Mouse (Mus musculus): Measurements from ENCODE around the gene Prmt2. TPM values are rescaled to one million over a fixed set of nuclear protein-coding genes. Genes with fewer than 3 reads are reported as not detected.

Prmt2 gene
- polyA plus RNA-seq, 2 experiments: 57.9 to 61.4 TPM

- Histone ChIP-seq H3K27me3 (ENCODE audit: control insufficient read depth, insufficient read depth, low read length) (no peaks in the 10 kb centered on the region), H3K4me2 (replicated peaks; ENCODE audit: low read depth, low read length, severe bottlenecking) (no peak overlapping the region), H3K9me3 (ENCODE audit: control insufficient read depth, low read length) (no peaks in the 10 kb centered on the region), H3K4me3 (replicated peaks; ENCODE audit: low read length) (no peak overlapping the region), H3K36me3 (ENCODE audit: control insufficient read depth, insufficient read depth, low read length) (no peaks in the 10 kb centered on the region), H3K4me1 (ENCODE audit: control insufficient read depth, insufficient read depth, low read length) (no peaks in the 10 kb centered on the region), H3K9ac (ENCODE audit: low read depth, low read length, severe bottlenecking) (no peak overlapping the region), H3K27ac (replicated peaks; ENCODE audit: low read depth, low read length) (no peak overlapping the region)
- WGBS: 92% methylated on average over 1 of the region's 1 CpGs
- TF ChIP-seq POLR2A (IDR thresholded peaks at IDR 0.05; ENCODE audit: borderline replicate concordance, extremely low read depth, insufficient read depth, insufficient read length): no peak
- no peak for DNase-seq (ENCODE audit: low spot score)
- no peak for ATAC-seq (ENCODE audit: low FRiP score, low read depth)
Observed at GRCm38 (mm10) chr10:76188010-76188409, 49.7 kb downstream of the Prmt2 start.

GRCm38 (mm10) chr10:76185216-76185615 is 52.4 kb downstream of the Prmt2 start:
- ATAC-seq (ENCODE audit: low FRiP score, low read depth): no peak
- WGBS: 82% methylated on average over 4 of the region's 4 CpGs
- no peak for DNase-seq (ENCODE audit: low spot score)

GRCm38 (mm10) chr10:76174899-76175298 is 62.8 kb downstream of the Prmt2 start:
- H3K36me3 ChIP-seq (ENCODE audit: control insufficient read depth, insufficient read depth, low read length): no peaks in the 10 kb centered on the region
- H3K27me3 ChIP-seq (ENCODE audit: control insufficient read depth, insufficient read depth, low read length): no peaks in the 10 kb centered on the region
- TF ChIP-seq POLR2A (IDR thresholded peaks at IDR 0.05; ENCODE audit: borderline replicate concordance, extremely low read depth, insufficient read depth, insufficient read length): no peak
- no peak overlapping the region for H3K9ac ChIP-seq (ENCODE audit: low read depth, low read length, severe bottlenecking)
- no peaks in the 10 kb centered on the region for H3K4me1 ChIP-seq (ENCODE audit: control insufficient read depth, insufficient read depth, low read length)
- H3K4me2 ChIP-seq (replicated peaks; ENCODE audit: low read depth, low read length, severe bottlenecking): no peak overlapping the region
- DNase-seq (ENCODE audit: low spot score) (no peak), ATAC-seq (ENCODE audit: low FRiP score, low read depth) (no peak)
- no peak overlapping the region for H3K27ac ChIP-seq (replicated peaks; ENCODE audit: low read depth, low read length)
- 51% methylated on average over 2 of the region's 2 CpGs for WGBS
- H3K9me3 ChIP-seq (ENCODE audit: control insufficient read depth, low read length): no peaks in the 10 kb centered on the region
- no peak overlapping the region for H3K4me3 ChIP-seq (replicated peaks; ENCODE audit: low read length)

More at GRCm38 (mm10) chr10:76185216-76185615, 52.4 kb downstream of the Prmt2 start:
- TF ChIP-seq POLR2A (IDR thresholded peaks at IDR 0.05; ENCODE audit: borderline replicate concordance, extremely low read depth, insufficient read depth, insufficient read length): no peak
- Histone ChIP-seq H3K9ac (ENCODE audit: low read depth, low read length, severe bottlenecking) (no peak overlapping the region), H3K27me3 (ENCODE audit: control insufficient read depth, insufficient read depth, low read length) (no peaks in the 10 kb centered on the region), H3K4me1 (ENCODE audit: control insufficient read depth, insufficient read depth, low read length) (no peaks in the 10 kb centered on the region), H3K9me3 (ENCODE audit: control insufficient read depth, low read length) (no peaks in the 10 kb centered on the region), H3K36me3 (ENCODE audit: control insufficient read depth, insufficient read depth, low read length) (no peaks in the 10 kb centered on the region), H3K27ac (replicated peaks; ENCODE audit: low read depth, low read length) (no peak overlapping the region), H3K4me2 (replicated peaks; ENCODE audit: low read depth, low read length, severe bottlenecking) (no peak overlapping the region), H3K4me3 (replicated peaks; ENCODE audit: low read length) (no peak overlapping the region)

- TF ChIP-seq POLR2A (IDR thresholded peaks at IDR 0.05; ENCODE audit: borderline replicate concordance, extremely low read depth, insufficient read depth, insufficient read length): no peak
- WGBS: 80% methylated on average over 1 of the region's 1 CpGs
- ATAC-seq (ENCODE audit: low FRiP score, low read depth): no peak
Observed at GRCm38 (mm10) chr10:76158009-76158408, 79.7 kb downstream of the Prmt2 start.

GRCm38 (mm10) chr10:76157528-76157927 is 80.1 kb downstream of the Prmt2 start:
- Histone ChIP-seq H3K27ac (replicated peaks; ENCODE audit: low read depth, low read length) (no peak overlapping the region), H3K27me3 (ENCODE audit: control insufficient read depth, insufficient read depth, low read length) (no peaks in the 10 kb centered on the region), H3K36me3 (ENCODE audit: control insufficient read depth, insufficient read depth, low read length) (no peaks in the 10 kb centered on the region), H3K4me3 (replicated peaks; ENCODE audit: low read length) (no peak overlapping the region), H3K4me2 (replicated peaks; ENCODE audit: low read depth, low read length, severe bottlenecking) (no peak overlapping the region), H3K9ac (ENCODE audit: low read depth, low read length, severe bottlenecking) (no peak overlapping the region), H3K4me1 (ENCODE audit: control insufficient read depth, insufficient read depth, low read length) (no peaks in the 10 kb centered on the region), H3K9me3 (ENCODE audit: control insufficient read depth, low read length) (no peaks in the 10 kb centered on the region)
- no peak for TF ChIP-seq POLR2A (IDR thresholded peaks at IDR 0.05; ENCODE audit: borderline replicate concordance, extremely low read depth, insufficient read depth, insufficient read length)
- DNase-seq (ENCODE audit: low spot score) (no peak), ATAC-seq (ENCODE audit: low FRiP score, low read depth) (no peak)
- WGBS: 78% methylated on average over 5 of the region's 5 CpGs

More at GRCm38 (mm10) chr10:76158009-76158408, 79.7 kb downstream of the Prmt2 start:
- Histone ChIP-seq H3K36me3 (ENCODE audit: control insufficient read depth, insufficient read depth, low read length) (no peaks in the 10 kb centered on the region), H3K4me2 (replicated peaks; ENCODE audit: low read depth, low read length, severe bottlenecking) (no peak overlapping the region), H3K9me3 (ENCODE audit: control insufficient read depth, low read length) (no peaks in the 10 kb centered on the region), H3K4me3 (replicated peaks; ENCODE audit: low read length) (no peak overlapping the region), H3K27ac (replicated peaks; ENCODE audit: low read depth, low read length) (no peak overlapping the region), H3K4me1 (ENCODE audit: control insufficient read depth, insufficient read depth, low read length) (no peaks in the 10 kb centered on the region), H3K27me3 (ENCODE audit: control insufficient read depth, insufficient read depth, low read length) (no peaks in the 10 kb centered on the region), H3K9ac (ENCODE audit: low read depth, low read length, severe bottlenecking) (no peak overlapping the region)
- DNase-seq (ENCODE audit: low spot score): no peak

MicroRNAs within 50 kb of the gene (microRNA counts, 519-probe panel; counts per million panel counts)
- microRNA mmu-miR-678: not detected

Small RNA genes lying within 50 kb of the gene (microRNA-seq; reads per million reads assigned to microRNA genes)
- not detected for gene Mir678

Other genes starting within 250 kb of the Prmt2 start
- 13.7 and 15.5 TPM in 2 replicates for gene Zfp280b, start 205.2 kb downstream of the Prmt2 start, polyA plus RNA-seq (2012; rRNA removed)
- 19.6 and 20.6 TPM in 2 replicates for gene Zfp280b, start 205.2 kb downstream of the Prmt2 start, polyA plus RNA-seq (2014; fragmentation: Nextera tagmentation; extraction: Ambion mirVana)
- not detected in 2 replicates for gene Slc5a4b, start 126.9 kb downstream of the Prmt2 start, polyA plus RNA-seq (2012; rRNA removed)
- gene Slc5a4b, start 126.9 kb downstream of the Prmt2 start, polyA plus RNA-seq (2014; fragmentation: Nextera tagmentation; extraction: Ambion mirVana): not detected in 2 replicates
- gene Slc5a4a, start 90.4 kb downstream of the Prmt2 start, polyA plus RNA-seq (2012; rRNA removed): 0.03 TPM in 1 of 2 replicates, not detected in the other
- not detected in 2 replicates for gene Slc5a4a, start 90.4 kb downstream of the Prmt2 start, polyA plus RNA-seq (2014; fragmentation: Nextera tagmentation; extraction: Ambion mirVana)
- gene S100b, start 16.0 kb upstream of the Prmt2 start, polyA plus RNA-seq (2012; rRNA removed): 20.1 and 21.5 TPM in 2 replicates
- 8.5 and 9.9 TPM in 2 replicates for gene S100b, start 16.0 kb upstream of the Prmt2 start, polyA plus RNA-seq (2014; fragmentation: Nextera tagmentation; extraction: Ambion mirVana)
- 32.2 and 37.1 TPM in 2 replicates for gene Dip2a, start 107.4 kb upstream of the Prmt2 start, polyA plus RNA-seq (2012; rRNA removed)
- gene Dip2a, start 107.4 kb upstream of the Prmt2 start, polyA plus RNA-seq (2014; fragmentation: Nextera tagmentation; extraction: Ambion mirVana): 8.3 TPM in 2 replicates
- not detected in 2 replicates for gene AC141477.1, start 202.6 kb upstream of the Prmt2 start, polyA plus RNA-seq (2012; rRNA removed)
- gene AC141477.1, start 202.6 kb upstream of the Prmt2 start, polyA plus RNA-seq (2014; fragmentation: Nextera tagmentation; extraction: Ambion mirVana): not detected in 2 replicates
- 27.9 and 32.8 TPM in 2 replicates for gene Pcnt, start 204.9 kb upstream of the Prmt2 start, polyA plus RNA-seq (2012; rRNA removed)
- 17.2 and 17.3 TPM in 2 replicates for gene Pcnt, start 204.9 kb upstream of the Prmt2 start, polyA plus RNA-seq (2014; fragmentation: Nextera tagmentation; extraction: Ambion mirVana)
- not detected in 2 replicates for gene 2610028H24Rik, start 211.2 kb upstream of the Prmt2 start, polyA plus RNA-seq (2012; rRNA removed)
- gene 2610028H24Rik, start 211.2 kb upstream of the Prmt2 start, polyA plus RNA-seq (2014; fragmentation: Nextera tagmentation; extraction: Ambion mirVana): not detected in 2 replicates
- 45.6 and 46.4 TPM in 2 replicates for gene Mcm3ap, start 231.1 kb upstream of the Prmt2 start, polyA plus RNA-seq (2012; rRNA removed)
- 65.8 and 75.2 TPM in 2 replicates for gene Mcm3ap, start 231.1 kb upstream of the Prmt2 start, polyA plus RNA-seq (2014; fragmentation: Nextera tagmentation; extraction: Ambion mirVana)
- 3.2 and 3.5 TPM in 2 replicates for gene Ybey, start 231.2 kb upstream of the Prmt2 start, polyA plus RNA-seq (2012; rRNA removed)
- gene Ybey, start 231.2 kb upstream of the Prmt2 start, polyA plus RNA-seq (2014; fragmentation: Nextera tagmentation; extraction: Ambion mirVana): 4.3 TPM in 2 replicates

Measured in limb, embryonic 14.5 days (tissue).